Mouse (Mus musculus): ENCODE data around the gene Carmil3. TPM values are rescaled to one million over a fixed set of nuclear protein-coding genes. Genes with fewer than 3 reads are reported as not detected.

The Carmil3 gene
- total RNA-seq, 1 experiment: 0.58 TPM

- in situ Hi-C loops (cut with MboI; ENCODE audit: low sequenced_read_pairs in 2 of 2, unreplicated experiment in 2 of 2): no loop called here
- Histone ChIP-seq H3K9me3 (ENCODE audit: control insufficient read depth, insufficient read depth, low read depth, low read length) (no peaks in the 10 kb centered on the region), H3K4me3 (ENCODE audit: insufficient read depth in 1 of 2, low read depth in 1 of 2, low read length in 2 of 2, poor library complexity in 1 of 2, severe bottlenecking in 1 of 2) (no peak overlapping the region), H3K4me1 (ENCODE audit: control insufficient read depth in 2 of 2, insufficient read depth in 2 of 2, low read length in 2 of 2, poor library complexity in 1 of 2) (peaks cover 0 to 4% of the 10 kb centered on the region in 2 experiments; a peak in 1 of 4 replicates), H3K27ac (ENCODE audit: insufficient read depth, low read depth, low read length, poor library complexity, severe bottlenecking) (no peak overlapping the region), H3K36me3 (ENCODE audit: control insufficient read depth, insufficient read depth, low read length, poor library complexity, severe bottlenecking) (no peaks in the 10 kb centered on the region), H3K9ac (ENCODE audit: insufficient read depth, low read depth, low read length, poor library complexity, severe bottlenecking) (0 out of 2 replicates have a peak overlapping the region, but pooled peaks have one; percentile 33)
- TF ChIP-seq MAFK (IDR thresholded peaks at IDR 0.05; ENCODE audit: insufficient read depth, low read depth, low read length): no peak
- no peak for TF ChIP-seq HCFC1 (IDR thresholded peaks at IDR 0.05; ENCODE audit: borderline replicate concordance, insufficient read depth, low read length)
- no peak for TF ChIP-seq CHD2 (IDR thresholded peaks at IDR 0.05; ENCODE audit: low read depth, low read length)
- no peak for TF ChIP-seq ZNF384 (IDR thresholded peaks at IDR 0.05; ENCODE audit: low read depth, low read length)
- no peak for TF ChIP-seq ZC3H11A (IDR thresholded peaks at IDR 0.05; ENCODE audit: borderline replicate concordance, low read depth, low read length)
- no peak for DNase-seq (ENCODE audit: low read depth, low spot score)
Measured at GRCm38 (mm10) chr14:55479629-55480028, 10.8 kb upstream of the Carmil3 start.

- no peaks in the 10 kb centered on the region for H3K36me3 ChIP-seq (ENCODE audit: control insufficient read depth, insufficient read depth, low read length, poor library complexity, severe bottlenecking)
- in situ Hi-C loops (cut with MboI; ENCODE audit: low sequenced_read_pairs in 2 of 2, unreplicated experiment in 2 of 2): no loop called here
Measured at GRCm38 (mm10) chr14:55484430-55485085, 5.9 kb upstream of the Carmil3 start.

DNA sequence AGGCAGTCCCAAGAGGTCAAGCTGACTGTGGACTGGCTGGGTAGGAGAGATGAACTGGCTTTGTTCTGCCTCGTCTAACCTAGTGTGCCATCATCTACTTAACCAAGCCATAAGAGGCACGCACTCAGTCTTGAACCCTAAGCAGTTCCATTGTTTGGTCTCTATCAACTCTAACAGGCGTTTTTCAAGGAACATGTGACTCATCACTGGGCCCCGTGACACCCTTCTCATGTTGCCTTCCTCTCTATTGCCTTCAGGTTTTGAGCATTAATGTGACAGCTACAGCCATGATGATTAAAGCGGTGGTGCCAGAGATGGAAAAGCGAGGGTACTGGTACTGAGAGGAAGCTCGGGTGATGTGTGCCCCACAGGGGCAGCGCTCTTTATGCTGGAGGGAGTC is 3.6 kb upstream of the Carmil3 start:
- Histone ChIP-seq H3K9ac (ENCODE audit: insufficient read depth, low read depth, low read length, poor library complexity, severe bottlenecking) (no peak overlapping the region), H3K9me3 (ENCODE audit: control insufficient read depth, insufficient read depth, low read depth, low read length) (no peaks in the 10 kb centered on the region), H3K4me3 (ENCODE audit: insufficient read depth in 1 of 2, low read depth in 1 of 2, low read length in 2 of 2, poor library complexity in 1 of 2, severe bottlenecking in 1 of 2) (no peak overlapping the region), H3K4me1 (ENCODE audit: control insufficient read depth in 2 of 2, insufficient read depth in 2 of 2, low read length in 2 of 2, poor library complexity in 1 of 2) (peaks cover 0 to 5% of the 10 kb centered on the region in 2 experiments; a peak in 1 of 4 replicates), H3K27ac (ENCODE audit: insufficient read depth, low read depth, low read length, poor library complexity, severe bottlenecking) (no peak overlapping the region), H3K36me3 (ENCODE audit: control insufficient read depth, insufficient read depth, low read length, poor library complexity, severe bottlenecking) (no peaks in the 10 kb centered on the region)
- in situ Hi-C loops (cut with MboI; ENCODE audit: low sequenced_read_pairs in 2 of 2, unreplicated experiment in 2 of 2): no loop called here
- DNase-seq (ENCODE audit: low read depth, low spot score): no peak
- no peak for TF ChIP-seq ZNF384 (IDR thresholded peaks at IDR 0.05; ENCODE audit: low read depth, low read length)
- TF ChIP-seq CHD2 (IDR thresholded peaks at IDR 0.05; ENCODE audit: low read depth, low read length): no peak
- no peak for TF ChIP-seq ZC3H11A (IDR thresholded peaks at IDR 0.05; ENCODE audit: borderline replicate concordance, low read depth, low read length)
- TF ChIP-seq MAFK (IDR thresholded peaks at IDR 0.05; ENCODE audit: insufficient read depth, low read depth, low read length): no peak
- TF ChIP-seq HCFC1 (IDR thresholded peaks at IDR 0.05; ENCODE audit: borderline replicate concordance, insufficient read depth, low read length): no peak

More at GRCm38 (mm10) chr14:55484430-55485085, 5.9 kb upstream of the Carmil3 start:
- no peak for TF ChIP-seq HCFC1 (IDR thresholded peaks at IDR 0.05; ENCODE audit: borderline replicate concordance, insufficient read depth, low read length)
- TF ChIP-seq MAFK (IDR thresholded peaks at IDR 0.05; ENCODE audit: insufficient read depth, low read depth, low read length): no peak
- TF ChIP-seq ZC3H11A (IDR thresholded peaks at IDR 0.05; ENCODE audit: borderline replicate concordance, low read depth, low read length): no peak
- TF ChIP-seq CHD2 (IDR thresholded peaks at IDR 0.05; ENCODE audit: low read depth, low read length): no peak
- TF ChIP-seq ZNF384 (IDR thresholded peaks at IDR 0.05; ENCODE audit: low read depth, low read length): no peak
- DNase-seq (ENCODE audit: low read depth, low spot score): no peak
- Histone ChIP-seq H3K9me3 (ENCODE audit: control insufficient read depth, insufficient read depth, low read depth, low read length) (no peaks in the 10 kb centered on the region), H3K9ac (ENCODE audit: insufficient read depth, low read depth, low read length, poor library complexity, severe bottlenecking) (no peak overlapping the region), H3K4me3 (ENCODE audit: insufficient read depth in 1 of 2, low read depth in 1 of 2, low read length in 2 of 2, poor library complexity in 1 of 2, severe bottlenecking in 1 of 2) (no peak overlapping the region), H3K4me1 (ENCODE audit: control insufficient read depth in 2 of 2, insufficient read depth in 2 of 2, low read length in 2 of 2, poor library complexity in 1 of 2) (peaks cover 0 to 4% of the 10 kb centered on the region in 2 experiments; a peak in 1 of 4 replicates), H3K27ac (ENCODE audit: insufficient read depth, low read depth, low read length, poor library complexity, severe bottlenecking) (no peak overlapping the region; the same call in 1 of the 2 replicates)

GRCm38 (mm10) chr14:55491291-55491833 is 911 bp downstream of the Carmil3 start:
- DNase-seq (ENCODE audit: low read depth, low spot score): peak; percentile 65
- TF ChIP-seq HCFC1 (IDR thresholded peaks at IDR 0.05; ENCODE audit: borderline replicate concordance, insufficient read depth, low read length) (no peak), ZNF384 (IDR thresholded peaks at IDR 0.05; ENCODE audit: low read depth, low read length) (no peak), MAFK (IDR thresholded peaks at IDR 0.05; ENCODE audit: insufficient read depth, low read depth, low read length) (no peak), CHD2 (IDR thresholded peaks at IDR 0.05; ENCODE audit: low read depth, low read length) (no peak), ZC3H11A (IDR thresholded peaks at IDR 0.05; ENCODE audit: borderline replicate concordance, low read depth, low read length) (no peak)
- Histone ChIP-seq H3K27ac (ENCODE audit: insufficient read depth, low read depth, low read length, poor library complexity, severe bottlenecking) (no peak overlapping the region), H3K4me3 (ENCODE audit: insufficient read depth in 1 of 2, low read depth in 1 of 2, low read length in 2 of 2, poor library complexity in 1 of 2, severe bottlenecking in 1 of 2) (peak overlapping the region; percentile 83 to 84), H3K9ac (ENCODE audit: insufficient read depth, low read depth, low read length, poor library complexity, severe bottlenecking) (peak overlapping the region; percentile 46), H3K4me1 (ENCODE audit: control insufficient read depth in 2 of 2, insufficient read depth in 2 of 2, low read length in 2 of 2, poor library complexity in 1 of 2) (peaks cover 0 to 13% of the 10 kb centered on the region in 2 experiments; a peak in 1 of 4 replicates), H3K9me3 (ENCODE audit: control insufficient read depth, insufficient read depth, low read depth, low read length) (no peaks in the 10 kb centered on the region), H3K36me3 (ENCODE audit: control insufficient read depth, insufficient read depth, low read length, poor library complexity, severe bottlenecking) (no peaks in the 10 kb centered on the region)
- in situ Hi-C loops (cut with MboI; ENCODE audit: low sequenced_read_pairs in 2 of 2, unreplicated experiment in 2 of 2): no loop called here

Measured in ES-E14 (cell line).